Mouse (Mus musculus): Measurements from ENCODE around the gene Kcnj15.
A peak's percentile ranks its signal among the peaks of the same experiment; 100 is the strongest.

The Kcnj15 gene

DNA sequence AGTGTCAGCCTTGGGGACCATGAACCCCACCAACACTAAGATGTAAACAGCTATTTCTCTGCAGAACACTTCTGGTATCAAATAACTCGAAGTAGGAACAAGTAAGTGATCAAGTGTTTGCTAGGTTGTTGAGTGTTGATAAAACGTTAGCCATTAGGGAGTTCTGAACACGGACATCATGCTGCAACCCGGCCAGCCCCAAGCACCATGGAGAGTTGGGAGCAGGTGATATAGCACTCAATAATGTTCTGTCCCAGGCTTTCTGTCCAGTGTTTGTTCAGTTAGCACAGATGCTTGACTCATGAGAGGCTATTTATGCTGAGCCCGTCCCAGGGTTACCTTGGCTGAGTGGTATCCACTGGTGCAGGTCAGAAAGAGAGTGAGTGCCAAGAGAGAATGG, 74.8 kb downstream of the Kcnj15 start:
- H3K4me1 ChIP-seq (replicated peaks; ENCODE audit: low read depth, low read length) = no peaks in the 10 kb centered on the region
- no peak overlapping the region for H3K4me3 ChIP-seq (replicated peaks; ENCODE audit: low read length)
- H3K36me3 ChIP-seq (ENCODE audit: insufficient read depth, low read length) = no peaks in the 10 kb centered on the region
- TF ChIP-seq NANOG (IDR thresholded peaks at IDR 0.05; ENCODE audit: borderline replicate concordance, low read length) (no peak), POU5F1 (IDR thresholded peaks at IDR 0.05; ENCODE audit: borderline replicate concordance, low read length) (no peak), CTCF (conservative IDR thresholded peaks at IDR 0.05; ENCODE audit: low read length) (no peak)
- H3K9me3 ChIP-seq (ENCODE audit: low read length) = peaks cover 30% of the 10 kb centered on the region
- no peaks in the 10 kb centered on the region for H3K27me3 ChIP-seq (ENCODE audit: insufficient read depth, low read length)

DNA sequence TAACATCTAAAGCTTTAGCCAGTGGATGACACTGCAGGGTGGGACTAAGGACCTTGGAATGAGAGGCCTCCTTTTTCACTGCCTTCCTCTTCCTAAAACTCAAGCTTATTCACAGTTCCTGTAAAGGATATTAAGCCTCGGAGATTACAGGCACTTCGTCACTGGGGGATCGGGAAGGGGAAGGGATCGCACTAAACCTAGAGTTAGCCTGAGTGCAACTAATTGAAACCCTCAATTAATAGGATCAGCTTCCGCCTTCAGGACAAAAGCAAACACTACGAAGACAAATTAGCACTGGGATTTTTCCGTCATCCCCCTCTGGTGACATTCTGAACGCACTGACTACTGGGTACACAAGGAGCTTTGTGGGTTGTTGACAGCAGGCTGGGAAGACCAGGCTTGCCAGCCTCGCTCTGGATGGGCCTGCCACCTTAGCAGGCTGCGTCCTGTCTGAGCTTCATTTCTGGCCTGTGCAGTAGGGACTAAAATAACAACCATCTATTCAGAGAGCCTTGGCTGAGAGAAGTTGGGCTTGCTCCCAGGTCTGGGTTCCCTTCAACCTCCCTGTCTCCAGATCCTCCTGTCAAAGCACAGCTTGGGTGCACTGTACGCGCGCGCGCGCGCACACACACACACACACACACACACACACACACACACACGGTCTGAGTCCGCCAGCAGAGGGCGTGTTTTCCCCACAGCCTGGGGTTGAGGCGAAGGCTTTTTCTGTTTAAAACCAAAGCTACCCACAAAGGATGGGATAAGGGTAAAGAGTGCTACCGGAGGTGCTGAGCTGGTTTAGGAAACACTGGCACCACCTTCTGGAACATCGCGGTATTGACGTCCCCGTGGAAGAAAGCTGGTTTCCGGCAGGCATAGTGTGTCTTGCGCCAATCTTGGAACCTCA, 83.8 kb downstream of the Kcnj15 start:
- no peaks in the 10 kb centered on the region for H3K36me3 ChIP-seq (ENCODE audit: insufficient read depth, low read length)
- H3K9me3 ChIP-seq (ENCODE audit: low read length) = 0 out of 2 replicates have a peak, but pooled peaks cover 6% of the 10 kb centered on the region
- H3K4me3 ChIP-seq (replicated peaks; ENCODE audit: low read length) = no peak overlapping the region
- H3K4me1 ChIP-seq (replicated peaks; ENCODE audit: low read depth, low read length) = peaks cover 8% of the 10 kb centered on the region; the same call in 1 of the 2 replicates
- no peak for TF ChIP-seq NANOG (IDR thresholded peaks at IDR 0.05; ENCODE audit: borderline replicate concordance, low read length)
- peak; percentile 81 for TF ChIP-seq CTCF (conservative IDR thresholded peaks at IDR 0.05; ENCODE audit: low read length)
- no peak for TF ChIP-seq POU5F1 (IDR thresholded peaks at IDR 0.05; ENCODE audit: borderline replicate concordance, low read length)
- peaks cover 5% of the 10 kb centered on the region; the same call in 1 of the 2 replicates for H3K27me3 ChIP-seq (ENCODE audit: insufficient read depth, low read length)

DNA sequence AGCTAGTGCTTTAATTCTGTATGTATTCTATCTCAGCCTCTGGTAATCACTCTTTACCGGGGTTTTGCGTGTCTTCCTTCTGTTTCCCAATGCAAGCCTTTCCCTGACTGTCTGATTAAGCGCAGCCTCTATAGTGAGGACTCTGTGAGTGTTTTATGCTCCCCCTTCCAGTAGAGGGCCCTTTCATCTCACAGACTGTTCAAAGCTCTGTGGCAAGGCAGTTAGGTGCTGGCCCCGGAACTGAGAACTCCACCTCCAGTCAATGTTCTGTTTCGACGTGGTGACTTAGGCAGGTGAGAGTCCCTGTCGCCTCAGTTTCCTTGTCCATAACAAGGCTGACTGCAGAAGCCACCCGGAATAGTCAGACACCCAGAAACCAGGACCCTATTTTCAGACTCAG, 84.7 kb downstream of the Kcnj15 start:
- no peak for TF ChIP-seq CTCF (conservative IDR thresholded peaks at IDR 0.05; ENCODE audit: low read length)
- TF ChIP-seq POU5F1 (IDR thresholded peaks at IDR 0.05; ENCODE audit: borderline replicate concordance, low read length) = no peak
- no peak for TF ChIP-seq NANOG (IDR thresholded peaks at IDR 0.05; ENCODE audit: borderline replicate concordance, low read length)
- H3K27me3 ChIP-seq (ENCODE audit: insufficient read depth, low read length) = peaks cover 7% of the 10 kb centered on the region; the same call in 1 of the 2 replicates
- no peak overlapping the region for H3K4me3 ChIP-seq (replicated peaks; ENCODE audit: low read length)
- H3K4me1 ChIP-seq (replicated peaks; ENCODE audit: low read depth, low read length) = peaks cover 8% of the 10 kb centered on the region; the same call in 1 of the 2 replicates
- H3K36me3 ChIP-seq (ENCODE audit: insufficient read depth, low read length) = no peaks in the 10 kb centered on the region
- H3K9me3 ChIP-seq (ENCODE audit: low read length) = 0 out of 2 replicates have a peak, but pooled peaks cover 4% of the 10 kb centered on the region

DNA sequence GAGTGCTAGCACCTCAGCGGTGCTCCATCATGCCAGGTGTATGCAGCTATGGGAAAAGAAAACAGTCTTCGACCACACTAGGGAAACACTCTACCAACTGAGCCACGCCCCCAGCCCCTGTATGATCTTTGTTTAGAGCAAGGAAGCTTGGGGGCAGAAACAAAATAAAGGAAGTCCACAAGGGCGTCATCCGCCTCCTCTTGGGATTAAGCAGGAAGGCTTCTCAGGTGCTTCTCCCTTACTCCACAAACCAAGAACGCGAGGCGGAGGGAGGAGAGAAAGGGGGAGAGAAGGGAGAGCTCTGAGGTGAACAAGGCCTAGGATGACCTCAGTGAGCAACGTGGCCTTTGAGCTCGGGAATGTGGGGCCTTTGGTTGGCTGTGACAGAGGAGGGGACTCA, 87.6 kb downstream of the Kcnj15 start:
- H3K4me3 ChIP-seq (replicated peaks; ENCODE audit: low read length) = no peak overlapping the region
- no peaks in the 10 kb centered on the region for H3K36me3 ChIP-seq (ENCODE audit: insufficient read depth, low read length)
- peaks cover 8% of the 10 kb centered on the region; the same call in 1 of the 2 replicates for H3K4me1 ChIP-seq (replicated peaks; ENCODE audit: low read depth, low read length)
- peaks cover 7% of the 10 kb centered on the region for H3K27me3 ChIP-seq (ENCODE audit: insufficient read depth, low read length)
- H3K9me3 ChIP-seq (ENCODE audit: low read length) = no peaks in the 10 kb centered on the region
- TF ChIP-seq CTCF (conservative IDR thresholded peaks at IDR 0.05; ENCODE audit: low read length) (no peak), POU5F1 (IDR thresholded peaks at IDR 0.05; ENCODE audit: borderline replicate concordance, low read length) (no peak), NANOG (IDR thresholded peaks at IDR 0.05; ENCODE audit: borderline replicate concordance, low read length) (no peak)

DNA sequence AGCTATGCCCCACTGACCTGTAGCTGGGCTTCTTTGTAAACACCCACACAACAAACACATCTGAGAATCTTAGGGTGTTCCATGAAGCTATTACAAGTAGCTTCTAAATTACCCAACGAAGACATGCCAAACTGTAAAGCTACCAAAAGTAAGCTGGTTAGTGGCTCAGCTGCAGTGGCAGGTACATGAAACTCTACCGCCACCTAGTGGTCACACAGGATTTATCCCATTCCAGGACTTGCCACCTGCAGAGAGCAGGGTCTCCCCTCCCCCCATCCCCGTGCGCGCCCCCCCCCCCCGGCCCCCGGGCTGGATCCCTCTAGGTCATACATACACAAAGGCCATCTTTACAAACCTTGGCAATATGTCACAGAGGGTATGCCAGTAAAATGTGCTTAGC, 88.5 kb downstream of the Kcnj15 start:
- TF ChIP-seq POU5F1 (IDR thresholded peaks at IDR 0.05; ENCODE audit: borderline replicate concordance, low read length) (no peak), NANOG (IDR thresholded peaks at IDR 0.05; ENCODE audit: borderline replicate concordance, low read length) (no peak), CTCF (conservative IDR thresholded peaks at IDR 0.05; ENCODE audit: low read length) (peak; percentile 25)

DNA sequence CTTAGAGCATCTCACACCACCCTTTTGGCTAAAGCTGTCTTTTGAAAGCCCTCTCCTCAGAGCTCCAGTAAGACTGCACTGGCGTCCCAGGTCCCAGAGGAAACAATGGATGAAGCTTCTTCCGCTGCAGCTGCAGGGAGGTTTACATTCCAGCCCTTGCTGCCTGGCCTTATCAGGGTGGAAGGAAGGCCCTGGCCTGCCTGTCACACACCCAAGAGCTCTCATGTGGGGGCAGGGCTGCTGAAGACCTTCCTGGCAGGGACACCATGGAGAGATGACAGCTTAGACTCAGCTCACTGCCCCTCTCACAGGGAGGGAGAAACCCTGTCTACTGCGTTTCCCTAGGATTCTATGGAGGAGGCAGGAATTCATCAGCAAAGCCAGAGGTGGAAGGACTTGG, 89.8 kb downstream of the Kcnj15 start:
- H3K4me3 ChIP-seq (replicated peaks; ENCODE audit: low read length) = no peak overlapping the region
- H3K9me3 ChIP-seq (ENCODE audit: low read length) = no peaks in the 10 kb centered on the region
- H3K4me1 ChIP-seq (replicated peaks; ENCODE audit: low read depth, low read length) = peaks cover 1% of the 10 kb centered on the region; the same call in 1 of the 2 replicates
- no peak for TF ChIP-seq CTCF (conservative IDR thresholded peaks at IDR 0.05; ENCODE audit: low read length)
- TF ChIP-seq POU5F1 (IDR thresholded peaks at IDR 0.05; ENCODE audit: borderline replicate concordance, low read length) = no peak
- TF ChIP-seq NANOG (IDR thresholded peaks at IDR 0.05; ENCODE audit: borderline replicate concordance, low read length) = no peak
- H3K36me3 ChIP-seq (ENCODE audit: insufficient read depth, low read length) = no peaks in the 10 kb centered on the region
- peaks cover 11% of the 10 kb centered on the region for H3K27me3 ChIP-seq (ENCODE audit: insufficient read depth, low read length)

More for the DNA sequence above, 88.5 kb downstream of the Kcnj15 start:
- H3K9me3 ChIP-seq (ENCODE audit: low read length) = no peaks in the 10 kb centered on the region
- peaks cover 6% of the 10 kb centered on the region for H3K27me3 ChIP-seq (ENCODE audit: insufficient read depth, low read length)
- H3K4me3 ChIP-seq (replicated peaks; ENCODE audit: low read length) = no peak overlapping the region
- H3K4me1 ChIP-seq (replicated peaks; ENCODE audit: low read depth, low read length) = peaks cover 8% of the 10 kb centered on the region; the same call in 1 of the 2 replicates
- no peaks in the 10 kb centered on the region for H3K36me3 ChIP-seq (ENCODE audit: insufficient read depth, low read length)

DNA sequence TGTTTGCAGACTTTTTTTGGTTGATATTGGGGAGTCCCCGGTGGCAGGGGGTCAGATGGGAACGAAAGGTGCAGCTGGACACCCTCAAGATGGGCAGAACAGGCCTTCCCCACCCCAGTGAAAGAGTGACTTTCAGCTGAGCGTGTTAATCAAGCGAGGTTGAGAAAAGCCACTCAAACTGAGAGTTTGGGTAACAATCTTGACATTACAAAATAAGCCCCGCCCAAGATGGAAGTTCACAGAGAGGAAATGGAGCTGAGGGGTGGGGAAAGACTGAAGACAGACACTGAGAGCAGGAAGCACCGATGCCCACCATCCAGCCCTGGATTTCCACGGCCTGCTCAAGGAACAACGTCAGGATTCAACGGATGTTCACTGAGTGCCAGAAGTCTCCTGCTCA, 91.2 kb downstream of the Kcnj15 start:
- H3K27me3 ChIP-seq (ENCODE audit: insufficient read depth, low read length) = peaks cover 12% of the 10 kb centered on the region
- no peak for TF ChIP-seq CTCF (conservative IDR thresholded peaks at IDR 0.05; ENCODE audit: low read length)
- TF ChIP-seq POU5F1 (IDR thresholded peaks at IDR 0.05; ENCODE audit: borderline replicate concordance, low read length) = no peak
- TF ChIP-seq NANOG (IDR thresholded peaks at IDR 0.05; ENCODE audit: borderline replicate concordance, low read length) = no peak
- no peaks in the 10 kb centered on the region for H3K36me3 ChIP-seq (ENCODE audit: insufficient read depth, low read length)

DNA sequence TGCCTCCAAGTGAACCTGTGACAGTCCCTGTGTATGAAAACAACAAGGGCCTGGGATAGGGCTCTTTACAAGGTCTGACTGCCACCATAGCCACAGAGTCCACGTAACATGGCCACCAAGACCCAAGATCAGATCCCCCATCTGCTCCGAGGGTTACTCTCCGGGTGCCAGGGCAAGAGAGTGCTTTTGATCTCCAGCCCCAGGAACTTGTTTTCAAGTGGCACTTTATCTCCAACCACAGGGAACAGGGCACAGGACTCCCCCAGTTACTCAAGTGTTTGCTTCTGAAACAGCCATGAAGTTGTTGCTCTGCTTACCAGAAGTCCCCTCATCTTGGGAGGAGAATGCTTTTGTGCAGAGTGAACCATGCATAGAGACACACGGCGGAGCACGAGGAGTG, 92.0 kb downstream of the Kcnj15 start:
- Histone ChIP-seq H3K27me3 (ENCODE audit: insufficient read depth, low read length) (peaks cover 12% of the 10 kb centered on the region), H3K9me3 (ENCODE audit: low read length) (no peaks in the 10 kb centered on the region), H3K4me3 (replicated peaks; ENCODE audit: low read length) (no peak overlapping the region), H3K4me1 (replicated peaks; ENCODE audit: low read depth, low read length) (no peaks in the 10 kb centered on the region; the same call in 1 of the 2 replicates), H3K36me3 (ENCODE audit: insufficient read depth, low read length) (no peaks in the 10 kb centered on the region)
- TF ChIP-seq CTCF (conservative IDR thresholded peaks at IDR 0.05; ENCODE audit: low read length) (no peak), NANOG (IDR thresholded peaks at IDR 0.05; ENCODE audit: borderline replicate concordance, low read length) (no peak), POU5F1 (IDR thresholded peaks at IDR 0.05; ENCODE audit: borderline replicate concordance, low read length) (no peak)

More for the DNA sequence above, 91.2 kb downstream of the Kcnj15 start:
- Histone ChIP-seq H3K9me3 (ENCODE audit: low read length) (no peaks in the 10 kb centered on the region), H3K4me1 (replicated peaks; ENCODE audit: low read depth, low read length) (no peaks in the 10 kb centered on the region; the same call in 1 of the 2 replicates), H3K4me3 (replicated peaks; ENCODE audit: low read length) (no peak overlapping the region)

Measured in E14TG2a.4 (cell line).